ENCODE assay signal across 12 mouse cellular contexts in genomic region chr7:78737614-78738210, GRCm38 (mm10). TPM values are rescaled to one million over a fixed set of nuclear protein-coding genes. Genes with fewer than 3 reads are reported as not detected.
DNase-seq lines count a peak whose midpoint lies in the region; ATAC-seq and TF ChIP-seq lines count a peak whose summit lies in the region.
"Had no signal": no experiment of that assay in that cellular context is flagged by ENCODE, and none has a peak within 500 bp of the region (broad histone marks: within the 10 kb centered on the region; RNA-seq: fewer than 3 reads in every experiment).

Gene Ntrk3, minus strand, starts transcription at chr7:78738012.

- H3K4me2 ChIP-seq in forebrain, embryonic 15.5 days (replicated peaks), result no peak within 1 kb of the TSS
- H3K4me2 ChIP-seq: kidney, embryonic 15.5 days had no signal

- no peak for DNase-seq in forebrain, embryonic 10.5 days (ENCODE audit: extremely low spot score, low spot score)
- peak; percentile 68 for DNase-seq in CD4-positive, CD25-positive, alpha-beta regulatory T cell, adult 2 months (ENCODE audit: low read depth, low spot score)
- no peak for DNase-seq in heart, adult 11 months
- DNase-seq in Muller cell, postnatal 12 days (ENCODE audit: inconsistent ontology term), result no peak
- DNase-seq: heart, adult 18-20 months; lung, adult 18-20 months had no signal

- no peak for ATAC-seq in forebrain, embryonic 15.5 days (replicated peaks)
- peak; percentile 40; the same call in 1 of the 2 replicates for ATAC-seq in megakaryocyte, adult 5-6 weeks (ENCODE audit: poor library complexity, severe bottlenecking)
- no peak for ATAC-seq in erythroid progenitor cell, adult 5-6 weeks (replicated peaks; ENCODE audit: low FRiP score, poor library complexity, severe bottlenecking)

- TF ChIP-seq CTCF in cortical plate, adult 2 months (IDR thresholded peaks at IDR 0.05; ENCODE audit: extremely low read depth, insufficient read depth, low read length), result no peak

- H3K36me3 ChIP-seq in forebrain, embryonic 15.5 days, result no peaks in the 10 kb centered on the region
- H3K36me3 ChIP-seq in forebrain, embryonic 10.5 days (replicated peaks), result no peaks in the 10 kb centered on the region
- H3K36me3 ChIP-seq: kidney, embryonic 15.5 days had no signal

- H3K27me3 ChIP-seq in forebrain, embryonic 15.5 days, result no peaks in the 10 kb centered on the region
- no peaks in the 10 kb centered on the region for H3K27me3 ChIP-seq in forebrain, embryonic 10.5 days (ENCODE audit: poor library complexity, severe bottlenecking)
- H3K27me3 ChIP-seq: kidney, embryonic 15.5 days had no signal

- no peak within 1 kb of the TSS for H3K4me3 ChIP-seq in forebrain, embryonic 15.5 days
- no peak within 1 kb of the TSS for H3K4me3 ChIP-seq in forebrain, embryonic 10.5 days
- no peak within 1 kb of the TSS for H3K4me3 ChIP-seq in cortical plate, adult 2 months (ENCODE audit: insufficient read depth, low read length)
- H3K4me3 ChIP-seq: kidney, embryonic 15.5 days; myocyte had no signal

- no peaks in the 10 kb centered on the region for H3K4me1 ChIP-seq in forebrain, embryonic 15.5 days
- no peaks in the 10 kb centered on the region for H3K4me1 ChIP-seq in forebrain, embryonic 10.5 days
- H3K4me1 ChIP-seq in cortical plate, adult 2 months (ENCODE audit: control insufficient read depth, insufficient read depth, low read length), result no peaks in the 10 kb centered on the region; the same call in 1 of the 2 replicates
- H3K4me1 ChIP-seq: kidney, embryonic 15.5 days had no signal

- H3K9me3 ChIP-seq in forebrain, embryonic 15.5 days, result no peaks in the 10 kb centered on the region
- H3K9me3 ChIP-seq in forebrain, embryonic 10.5 days, result no peaks in the 10 kb centered on the region
- H3K9me3 ChIP-seq: kidney, embryonic 15.5 days had no signal

- WGBS in forebrain, embryonic 15.5 days, result 84% methylated on average over 5 of the region's 5 CpGs
- 89% methylated on average over 5 of the region's 5 CpGs for WGBS in forebrain, embryonic 10.5 days

- H3K27ac ChIP-seq in forebrain, embryonic 15.5 days (replicated peaks), result no peak within 1 kb of the TSS
- H3K27ac ChIP-seq in forebrain, embryonic 10.5 days, result no peak within 1 kb of the TSS
- no peak within 1 kb of the TSS for H3K27ac ChIP-seq in cortical plate, adult 2 months (ENCODE audit: insufficient read depth, low read length)
- H3K27ac ChIP-seq: kidney, embryonic 15.5 days had no signal

- no peak for TF ChIP-seq POLR2A in cortical plate, adult 2 months (IDR thresholded peaks at IDR 0.05; ENCODE audit: extremely low read depth, insufficient read depth, low read length)

- no peak within 1 kb of the TSS for H3K9ac ChIP-seq in forebrain, embryonic 15.5 days (replicated peaks)
- H3K9ac ChIP-seq: kidney, embryonic 15.5 days had no signal

RNA-seq across cellular contexts. Expression of gene Ntrk3, which starts in this region (rescaled TPM):
- polyA plus RNA-seq in forebrain, embryonic 15.5 days (2015; fragmentation: Nextera tagmentation; extraction: Ambion mirVana), result 31.3 and 33.9 TPM in 2 replicates
- 2.3 and 3.8 TPM in 2 replicates for polyA plus RNA-seq in forebrain, embryonic 10.5 days (2016; fragmentation: Nextera tagmentation; extraction: Ambion mirVana)
- polyA plus RNA-seq in cortical plate, adult 2 months (2012; rRNA removed), result 75.7 and 84.6 TPM in 2 replicates
- total RNA-seq in megakaryocyte, adult 5-6 weeks (2015), result not detected in 2 replicates
- not detected in 2 replicates for total RNA-seq in megakaryocyte, adult 5-6 weeks (2017)
- not detected in 2 replicates for total RNA-seq in erythroid progenitor cell, adult 5-6 weeks (2015; ENCODE audit: low replicate concordance)
- total RNA-seq in erythroid progenitor cell, adult 5-6 weeks (2017; ENCODE audit: low replicate concordance), result 0.45 and 1.2 TPM in 2 replicates

Comparison
In these comparisons a context has a peak if more than half of its experiments do, and no peak if none do; other contexts are left out.
1. Peak in ATAC-seq in megakaryocyte, adult 5-6 weeks; RNA of the gene not detected or under 1 TPM.